Mouse (Mus musculus): ENCODE results near the gene Gm9195. TPM values are rescaled to one million over a fixed set of nuclear protein-coding genes. Genes with fewer than 3 reads are reported as not detected.

Gm9195 gene
- total RNA-seq, 2 experiments from 2014 or later: not detected

DNA sequence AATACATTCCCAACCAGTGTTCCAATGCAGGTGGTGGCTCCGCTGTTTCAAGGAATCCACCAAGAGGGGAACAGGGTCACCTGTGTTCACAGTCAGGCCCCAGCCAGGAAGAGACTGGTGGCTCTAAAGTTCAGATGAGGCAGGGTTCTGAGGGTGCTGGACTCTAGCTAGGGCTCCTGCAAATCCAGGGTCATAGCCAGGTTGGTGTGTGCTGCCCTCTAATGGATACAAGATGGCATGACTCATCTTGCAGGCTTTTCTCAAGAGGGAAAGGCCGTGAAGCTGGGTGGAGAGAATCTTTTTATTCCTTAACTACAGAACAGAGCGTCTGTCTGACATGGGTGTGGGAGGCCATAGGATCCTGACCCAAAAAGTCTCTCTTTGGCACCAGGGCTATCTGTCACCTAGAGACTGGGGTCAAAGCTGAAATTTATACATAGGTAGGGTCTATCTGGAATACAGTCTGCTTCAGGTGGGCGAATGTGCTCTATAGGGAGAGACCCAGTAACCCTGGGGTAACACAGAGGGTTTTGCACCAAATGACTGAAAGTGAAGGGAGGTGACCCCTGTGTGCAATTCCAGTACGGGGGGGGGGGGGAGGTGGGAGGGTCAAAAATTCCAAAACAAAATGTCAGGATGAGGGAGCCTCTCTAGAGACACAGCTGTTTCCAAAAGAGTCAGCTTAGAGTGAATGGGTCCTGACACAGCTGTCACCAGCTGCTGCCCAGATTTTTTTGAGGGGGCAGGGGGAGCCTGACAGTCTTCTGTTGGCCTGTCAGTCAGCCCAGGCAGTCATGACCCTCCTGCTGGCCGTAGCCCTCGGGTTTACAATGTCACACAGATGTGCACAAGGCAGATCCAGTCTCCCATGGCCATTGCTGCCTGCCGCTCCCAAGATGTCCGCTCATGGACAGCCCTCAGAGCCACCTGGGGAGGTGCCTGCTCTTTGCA, 44.2 kb downstream of the Gm9195 start:
- DNase-seq (ENCODE audit: low spot score in 2 of 2): peak in 1 of 2 experiments; percentile 20

DNA sequence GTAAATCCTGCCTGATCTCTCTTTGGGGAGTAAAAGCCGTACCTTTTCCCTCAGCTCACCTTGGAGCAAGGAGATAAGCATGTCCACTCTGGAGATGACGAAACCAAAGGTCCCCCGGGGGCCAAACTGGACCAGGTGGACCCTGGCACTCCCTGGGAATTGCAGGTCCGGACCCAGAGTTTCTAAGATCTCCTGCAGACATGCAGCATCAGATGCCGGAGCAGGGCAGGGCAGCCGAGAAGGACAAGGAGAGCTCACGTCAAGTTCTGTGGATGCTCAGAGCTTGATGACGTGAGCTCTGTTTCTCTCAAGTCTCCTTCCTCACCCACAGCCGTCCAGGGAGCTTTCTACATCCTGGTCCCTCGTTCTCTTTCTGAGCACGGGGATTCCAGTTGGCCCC, 48.7 kb downstream of the Gm9195 start:
- intact Hi-C loops (cut with DNase I): no loop called here
- no peak for DNase-seq (ENCODE audit: low spot score in 2 of 2)

More for the DNA sequence above, 44.2 kb downstream of the Gm9195 start:
- intact Hi-C loops (cut with DNase I): loop anchor here (5.0 kb wide), 1 partner anchor 70 kb away; no protein-coding TSS in a partner anchor

DNA sequence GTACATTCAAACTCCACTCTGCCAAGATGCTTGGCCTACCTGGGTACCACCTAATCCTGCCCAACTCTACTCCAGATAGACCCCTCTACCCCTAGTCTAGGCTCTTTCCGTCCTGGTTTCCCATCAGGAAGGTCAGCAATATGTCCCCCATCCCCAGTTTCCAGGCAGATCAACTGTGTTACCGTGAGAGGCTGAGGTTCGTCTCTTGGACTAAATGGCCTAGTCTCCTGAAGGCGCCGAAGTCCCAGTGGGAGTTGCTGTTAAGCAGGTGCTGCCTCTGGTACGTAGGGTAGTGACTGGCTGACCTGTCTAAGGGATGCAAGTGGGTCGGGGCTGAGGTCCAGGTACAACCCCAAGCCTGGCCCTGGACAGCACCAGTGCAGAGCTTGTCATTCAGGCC, 50.7 kb downstream of the Gm9195 start:
- intact Hi-C loops (cut with DNase I): no loop called here
- no peak for DNase-seq (ENCODE audit: low spot score in 2 of 2)

DNA sequence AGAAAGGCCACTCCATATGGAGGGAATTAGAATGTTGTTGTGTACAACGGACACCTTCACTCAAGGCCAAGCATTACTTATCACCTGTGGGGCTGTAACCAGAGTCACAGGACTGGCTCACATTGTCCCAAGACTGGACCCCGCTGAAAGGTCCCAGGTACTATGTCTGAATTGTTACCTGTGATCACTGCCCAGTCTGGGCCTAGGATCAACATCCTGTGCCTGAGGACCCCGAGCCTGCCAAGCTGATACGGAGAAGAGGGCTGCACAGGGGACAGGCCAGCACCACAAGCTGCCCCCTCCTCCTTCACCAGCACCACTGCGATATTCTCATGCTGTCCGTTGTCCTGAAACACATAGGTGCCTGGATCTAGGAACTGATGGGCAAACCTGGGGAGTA, 51.2 kb downstream of the Gm9195 start:
- DNase-seq (ENCODE audit: low spot score in 2 of 2): no peak
- intact Hi-C loops (cut with DNase I): no loop called here

DNA sequence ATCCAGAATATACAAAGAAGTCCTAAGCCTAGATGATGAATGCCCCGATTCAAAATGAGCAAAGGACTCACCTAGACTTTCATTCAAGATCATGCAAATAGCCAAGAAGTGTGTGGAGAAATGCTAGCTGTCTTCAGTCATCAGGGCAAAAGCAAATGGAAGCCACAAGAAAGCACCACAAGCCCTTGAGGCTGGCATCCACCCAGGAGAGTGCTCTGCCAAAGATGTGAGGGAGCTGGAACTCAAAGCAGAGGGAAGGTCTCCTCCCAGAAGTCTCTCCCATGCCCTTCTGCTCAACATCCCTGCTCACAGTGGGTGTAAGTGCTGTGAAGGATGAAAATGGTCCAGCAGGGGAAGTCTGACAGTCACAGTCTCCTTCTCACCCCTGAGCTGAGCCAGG, 52.7 kb downstream of the Gm9195 start:
- intact Hi-C loops (cut with DNase I): no loop called here

DNA sequence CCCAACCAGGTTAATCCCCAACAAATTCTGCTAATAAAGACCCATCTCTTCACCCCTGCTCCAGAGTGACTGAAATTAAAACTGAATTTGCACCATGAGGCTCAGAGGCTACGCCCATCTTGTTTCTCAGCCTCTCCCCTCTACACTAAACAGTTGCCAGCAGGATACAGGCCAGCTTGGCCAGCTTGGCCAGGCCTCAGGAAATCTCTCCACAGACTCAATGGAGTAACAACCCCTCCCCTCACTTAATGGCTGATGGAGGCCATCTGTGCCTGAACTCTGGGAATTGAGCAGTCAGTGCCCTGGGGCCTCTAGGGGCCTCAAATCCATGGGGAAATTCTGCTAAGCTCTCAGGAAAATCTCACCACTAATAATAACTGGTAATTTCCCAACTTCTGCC, 101.9 kb downstream of the Gm9195 start:
- DNase-seq (ENCODE audit: low spot score in 2 of 2): no peak
- intact Hi-C loops (cut with DNase I): no loop called here

More for the DNA sequence above, 52.7 kb downstream of the Gm9195 start:
- no peak for DNase-seq (ENCODE audit: low spot score in 2 of 2)

DNA sequence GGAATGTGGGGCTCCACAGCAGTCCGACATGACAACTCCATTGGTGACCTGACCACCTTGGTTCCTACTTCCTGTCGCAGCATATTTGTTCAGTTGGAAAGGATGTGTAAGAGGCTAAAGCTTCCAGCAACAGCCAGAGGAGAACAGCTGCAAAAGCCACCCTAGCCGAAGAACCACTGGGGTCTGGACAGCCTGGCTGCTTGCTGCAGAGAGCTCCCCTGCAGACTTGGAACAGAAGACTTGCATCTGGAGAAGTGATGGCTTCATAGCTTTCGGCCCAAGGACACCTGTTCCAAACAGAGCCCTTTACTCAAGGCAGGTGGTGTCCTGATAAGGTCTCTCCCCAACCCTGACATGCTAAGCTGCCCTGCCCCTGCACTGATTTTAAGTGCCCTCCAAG, 102.3 kb downstream of the Gm9195 start:
- no peak for DNase-seq (ENCODE audit: low spot score in 2 of 2)
- intact Hi-C loops (cut with DNase I): no loop called here

DNA sequence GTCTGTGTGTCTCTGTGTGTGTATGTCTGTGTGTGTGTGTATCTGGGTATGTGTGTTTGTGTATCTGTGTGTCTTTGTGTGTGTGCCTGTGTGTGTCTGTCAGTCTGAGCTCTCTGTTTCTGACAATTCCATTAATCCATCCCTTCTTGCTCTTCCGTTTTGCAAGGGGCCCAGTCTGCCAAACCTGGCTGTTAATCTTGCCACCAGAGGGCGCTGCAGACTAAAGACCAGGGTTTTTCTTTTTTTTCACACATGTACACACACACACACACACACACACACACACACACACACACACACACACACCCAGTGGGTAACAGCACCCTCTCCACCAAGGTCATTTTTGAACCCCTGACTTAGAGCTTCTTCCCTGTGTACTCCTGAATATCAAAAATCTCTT, 114.4 kb downstream of the Gm9195 start:
- intact Hi-C loops (cut with DNase I): loop anchor here (5.0 kb wide), 3 partner anchors 70 to 720 kb away; no protein-coding TSS in a partner anchor
- DNase-seq (ENCODE audit: low spot score in 2 of 2): peak in 1 of 2 experiments; percentile 13

Other genes starting within 250 kb of the Gm9195 start
- 10 to 100 TPM; 52.8 to 52.9 TPM for gene Fndc3a, start 218.2 kb upstream of the Gm9195 start, total RNA-seq (2021)

Measured in left cerebral cortex, postnatal 25 days (tissue).